Comparison of ENCODE assay signal across 13 mouse cellular contexts in genomic region chr3:137818713-137819112, GRCm38 (mm10). TPM values are rescaled to one million over a fixed set of nuclear protein-coding genes. Genes with fewer than 3 reads are reported as not detected.
DNase-seq lines count a peak whose midpoint lies in the region; ATAC-seq and TF ChIP-seq lines count a peak whose summit lies in the region.
"Had no signal": no experiment of that assay in that cellular context is flagged by ENCODE, and none has a peak within 500 bp of the region (broad histone marks: within the 10 kb centered on the region; RNA-seq: fewer than 3 reads in every experiment).

No protein-coding gene starts in this region.

- no peak for ATAC-seq in embryonic facial prominence, embryonic 14.5 days (ENCODE audit: low read depth)
- no peak for ATAC-seq in megakaryocyte, adult 5-6 weeks (ENCODE audit: poor library complexity, severe bottlenecking)
- ATAC-seq in forebrain, embryonic 16.5 days, result no peak

- intact Hi-C loops in gastrocnemius, adult 2 months (cut with DNase I), result no loop called here
- intact Hi-C loops in left cerebral cortex, adult 2 months (cut with DNase I), result loop anchor here (2.0 kb wide), 1 partner anchor 40 kb away; no protein-coding TSS in a partner anchor
- intact Hi-C loops in left cerebral cortex, postnatal 10 days (cut with DNase I), result loop anchor here (5.0 kb wide), 1 partner anchor 41 kb away; no protein-coding TSS in a partner anchor

- no peak overlapping the region for H3K4me2 ChIP-seq in embryonic facial prominence, embryonic 14.5 days (ENCODE audit: low read depth, low read length)
- no peak overlapping the region for H3K4me2 ChIP-seq in forebrain, embryonic 16.5 days (ENCODE audit: low read length)
- H3K4me2 ChIP-seq: neural tube, embryonic 12.5 days had no signal

- TF ChIP-seq EP300 in MEL (IDR thresholded peaks at IDR 0.05; ENCODE audit: low read depth in 1 of 2, low read length in 2 of 2), result no peak

- TF ChIP-seq POLR2A in MEL (IDR thresholded peaks at IDR 0.05; ENCODE audit: control insufficient read depth in 1 of 2, insufficient read depth in 1 of 2, low read depth in 1 of 2, low read length in 2 of 2, poor library complexity in 1 of 2), result no peak

- no peaks in the 10 kb centered on the region for H3K79me2 ChIP-seq in MEL (ENCODE audit: control insufficient read depth, insufficient read depth, low read length, poor library complexity)

- no peak for DNase-seq in gastrocnemius, adult 2 months
- DNase-seq in gastrocnemius, postnatal 4 days (ENCODE audit: low spot score in 2 of 2), result no peak
- no peak for DNase-seq in left cerebral cortex, adult 2 months (ENCODE audit: extremely low spot score in 1 of 2, low spot score in 2 of 2)
- no peak for DNase-seq in left cerebral cortex, postnatal 10 days (ENCODE audit: extremely low spot score in 1 of 2, low spot score in 2 of 2)
- DNase-seq in MEL (ENCODE audit: low read depth, low spot score), result no peak
- peak; percentile 27 for DNase-seq in embryonic facial prominence, embryonic 14.5 days (ENCODE audit: low spot score)
- DNase-seq: cerebellum, adult 18-20 months; thymus, postnatal 25 days had no signal

- WGBS in embryonic facial prominence, embryonic 14.5 days, result 15% methylated on average over 4 of the region's 4 CpGs
- WGBS in forebrain, embryonic 16.5 days, result 2% methylated on average over 4 of the region's 4 CpGs

- H3K4me1 ChIP-seq in MEL (ENCODE audit: control insufficient read depth in 1 of 2, insufficient read depth in 2 of 2, low read length in 2 of 2), result no peaks in the 10 kb centered on the region; a peak in 1 of 4 replicates
- H3K4me1 ChIP-seq in embryonic facial prominence, embryonic 14.5 days (ENCODE audit: control insufficient read depth, insufficient read depth, low read length), result no peaks in the 10 kb centered on the region; the same call in 1 of the 2 replicates
- no peaks in the 10 kb centered on the region; the same call in 1 of the 2 replicates for H3K4me1 ChIP-seq in forebrain, embryonic 16.5 days (replicated peaks; ENCODE audit: control insufficient read depth, insufficient read depth, low read length)
- H3K4me1 ChIP-seq: neural tube, embryonic 12.5 days had no signal

- H3K9me3 ChIP-seq in MEL (replicated peaks; ENCODE audit: insufficient read depth, low read length), result no peaks in the 10 kb centered on the region
- no peaks in the 10 kb centered on the region for H3K9me3 ChIP-seq in embryonic facial prominence, embryonic 14.5 days (ENCODE audit: control insufficient read depth, low read length)
- no peaks in the 10 kb centered on the region for H3K9me3 ChIP-seq in forebrain, embryonic 16.5 days (ENCODE audit: control insufficient read depth, low read length)
- H3K9me3 ChIP-seq: G1E; neural tube, embryonic 12.5 days had no signal

- no peak overlapping the region for H3K9ac ChIP-seq in MEL (ENCODE audit: control insufficient read depth, low read depth, low read length, poor library complexity, severe bottlenecking)
- no peak overlapping the region for H3K9ac ChIP-seq in embryonic facial prominence, embryonic 14.5 days (ENCODE audit: low read depth, low read length)
- H3K9ac ChIP-seq in forebrain, embryonic 16.5 days (replicated peaks; ENCODE audit: low read depth, low read length), result no peak overlapping the region
- H3K9ac ChIP-seq: liver, embryonic 14.5 days; neural tube, embryonic 12.5 days had no signal

- peak; percentile 18; the same call in 1 of the 2 replicates for TF ChIP-seq CTCF in gastrocnemius, adult 2 months (IDR thresholded peaks at IDR 0.05)
- peak; percentile 44 for TF ChIP-seq CTCF in left cerebral cortex, adult 2 months (IDR thresholded peaks at IDR 0.05)
- peak in 1 of 3 experiments; percentile 33; a peak in 2 of 6 replicates for TF ChIP-seq CTCF in MEL (IDR thresholded peaks at IDR 0.05 in 2 of 3, conservative IDR thresholded peaks at IDR 0.05 in 1 of 3; ENCODE audit: control insufficient read depth in 1 of 3, insufficient read depth in 1 of 3, low read depth in 2 of 3, low read length in 3 of 3, poor library complexity in 1 of 3, severe bottlenecking in 1 of 3)

- H3K27me3 ChIP-seq in MEL (ENCODE audit: control insufficient read depth in 1 of 2, insufficient read depth in 2 of 2, low read length in 2 of 2), result no peaks in the 10 kb centered on the region; a peak in 2 of 4 replicates
- H3K27me3 ChIP-seq in embryonic facial prominence, embryonic 14.5 days (replicated peaks; ENCODE audit: control insufficient read depth, insufficient read depth, low read length), result no peaks in the 10 kb centered on the region
- H3K27me3 ChIP-seq in forebrain, embryonic 16.5 days (replicated peaks; ENCODE audit: control insufficient read depth, insufficient read depth, low read length), result no peaks in the 10 kb centered on the region
- H3K27me3 ChIP-seq: neural tube, embryonic 12.5 days had no signal

- peaks cover 0 to 2% of the 10 kb centered on the region in 2 experiments; a peak in 2 of 4 replicates for H3K36me3 ChIP-seq in MEL (ENCODE audit: control insufficient read depth in 1 of 2, insufficient read depth in 2 of 2, low read length in 2 of 2)
- no peaks in the 10 kb centered on the region for H3K36me3 ChIP-seq in embryonic facial prominence, embryonic 14.5 days (ENCODE audit: control insufficient read depth, insufficient read depth, low read length)
- H3K36me3 ChIP-seq in forebrain, embryonic 16.5 days (ENCODE audit: control insufficient read depth, insufficient read depth), result no peaks in the 10 kb centered on the region
- H3K36me3 ChIP-seq: G1E; neural tube, embryonic 12.5 days had no signal

- no peak overlapping the region for H3K4me3 ChIP-seq in gastrocnemius, adult 2 months
- no peak overlapping the region for H3K4me3 ChIP-seq in left cerebral cortex, adult 2 months
- no peak overlapping the region for H3K4me3 ChIP-seq in MEL (ENCODE audit: control insufficient read depth in 1 of 2, insufficient read depth in 1 of 2, low read depth in 2 of 2, low read length in 2 of 2)
- no peak overlapping the region for H3K4me3 ChIP-seq in embryonic facial prominence, embryonic 14.5 days (ENCODE audit: low read depth, low read length)
- no peak overlapping the region for H3K4me3 ChIP-seq in forebrain, embryonic 16.5 days (replicated peaks; ENCODE audit: low read length)
- H3K4me3 ChIP-seq: neural tube, embryonic 12.5 days had no signal

- TF ChIP-seq RAD21 in MEL (IDR thresholded peaks at IDR 0.05; ENCODE audit: low read depth, low read length), result peak; percentile 34

- H3K27ac ChIP-seq in gastrocnemius, adult 2 months, result no peak overlapping the region
- no peak overlapping the region for H3K27ac ChIP-seq in left cerebral cortex, adult 2 months
- H3K27ac ChIP-seq in MEL (ENCODE audit: control insufficient read depth, low read depth, low read length), result no peak overlapping the region
- no peak overlapping the region for H3K27ac ChIP-seq in embryonic facial prominence, embryonic 14.5 days (replicated peaks; ENCODE audit: low read depth, low read length)
- no peak overlapping the region for H3K27ac ChIP-seq in forebrain, embryonic 16.5 days (ENCODE audit: low read length)
- H3K27ac ChIP-seq: liver, embryonic 14.5 days; neural tube, embryonic 12.5 days had no signal

TF ChIP-seq in MEL, 35 proteins besides CTCF, POLR2A, EP300 and RAD21:
- TF ChIP-seq NRF1 (IDR thresholded peaks at IDR 0.05; ENCODE audit: insufficient read depth, low read depth, low read length, poor library complexity, severe bottlenecking), result no peak
- peak; percentile 45 for TF ChIP-seq SMC3 (IDR thresholded peaks at IDR 0.05; ENCODE audit: low read depth, low read length)
- peak; percentile 93 for TF ChIP-seq ZNF384 (IDR thresholded peaks at IDR 0.05; ENCODE audit: low read depth, low read length)

RNA-seq across cellular contexts. Expression of gene H2afz, which starts 45.6 kb away (rescaled TPM):
- 10 to 100 TPM; 64.1 to 76.3 TPM for total RNA-seq in gastrocnemius, adult 2 months (2021)
- total RNA-seq in gastrocnemius, postnatal 4 days (2021), result 100 to 1,000 TPM; 211 to 212 TPM
- total RNA-seq in left cerebral cortex, adult 2 months (2021), result 100 to 1,000 TPM; 168 to 196 TPM
- total RNA-seq in left cerebral cortex, postnatal 10 days (2021), result 100 to 1,000 TPM; 180 to 201 TPM
- total RNA-seq in MEL (2012; rRNA removed), result 1,732 and 2,078 TPM in 2 replicates
- polyA plus RNA-seq in MEL (2012; ENCODE audit: insufficient read depth in 1 of 2, insufficient read length in 2 of 2, low read depth in 1 of 2, low replicate concordance in 2 of 2, missing spikeins in 1 of 2), result 1,000 to 10,000 TPM; 1,006 to 3,472 TPM
- polyA plus RNA-seq in embryonic facial prominence, embryonic 14.5 days (2014; fragmentation: Nextera tagmentation; extraction: Ambion mirVana), result 1,328 and 1,383 TPM in 2 replicates
- total RNA-seq in megakaryocyte, adult 5-6 weeks (2015), result 1,652 and 1,948 TPM in 2 replicates
- total RNA-seq in megakaryocyte, adult 5-6 weeks (2017), result 1,300 and 1,333 TPM in 2 replicates
- 1,163 and 1,308 TPM in 2 replicates for polyA plus RNA-seq in forebrain, embryonic 16.5 days (2015; fragmentation: Nextera tagmentation; extraction: Ambion mirVana)

RNA-seq across cellular contexts. Expression of gene Dnajb14, which starts 48.8 kb away (rescaled TPM):
- 1 to 10 TPM; 7.6 to 9.5 TPM for total RNA-seq in gastrocnemius, adult 2 months (2021)
- total RNA-seq in gastrocnemius, postnatal 4 days (2021), result 10 to 100 TPM; 13.0 to 14.4 TPM
- 10 to 100 TPM; 44.5 to 47.6 TPM for total RNA-seq in left cerebral cortex, adult 2 months (2021)
- total RNA-seq in left cerebral cortex, postnatal 10 days (2021), result 10 to 100 TPM; 39.1 to 41.5 TPM
- total RNA-seq in MEL (2012; rRNA removed), result 4.2 and 4.4 TPM in 2 replicates
- polyA plus RNA-seq in MEL (2012; ENCODE audit: insufficient read depth in 1 of 2, insufficient read length in 2 of 2, low read depth in 1 of 2, low replicate concordance in 2 of 2, missing spikeins in 1 of 2), result 1 to 10 TPM in 1 of 2 experiments, not detected in 1; 6.1 TPM
- 12.0 and 13.5 TPM in 2 replicates for polyA plus RNA-seq in embryonic facial prominence, embryonic 14.5 days (2014; fragmentation: Nextera tagmentation; extraction: Ambion mirVana)
- 32.0 and 33.3 TPM in 2 replicates for total RNA-seq in megakaryocyte, adult 5-6 weeks (2015)
- 26.9 and 32.6 TPM in 2 replicates for total RNA-seq in megakaryocyte, adult 5-6 weeks (2017)
- 7.8 and 12.2 TPM in 2 replicates for polyA plus RNA-seq in forebrain, embryonic 16.5 days (2015; fragmentation: Nextera tagmentation; extraction: Ambion mirVana)
